Mouse (Mus musculus): ENCODE measurements around the gene Gm17542. TPM values are rescaled to one million over a fixed set of nuclear protein-coding genes. Genes with fewer than 3 reads are reported as not detected.
"Not testable (repeated sequence)": the region's sequence is repeated elsewhere in the genome, so short reads cannot be mapped to it uniquely, and the experiment has no call there.

Gm17542 gene
- polyA plus RNA-seq (2012; fragmentation: generic; extraction: Trizol) = not detected

- H3ac ChIP-seq (ENCODE audit: control insufficient read depth, insufficient read length); H3K27me3 ChIP-seq (ENCODE audit: control insufficient read depth, insufficient read depth, insufficient read length); H3K4me2 ChIP-seq (ENCODE audit: low read depth); H3K36me3 ChIP-seq (ENCODE audit: control insufficient read depth, insufficient read depth); H3K4me3 ChIP-seq; H3K79me2 ChIP-seq (ENCODE audit: control insufficient read depth, insufficient read depth): not testable (repeated sequence)
Observed at GRCm38 (mm10) chr10:58718110-58718509, at the start of gene Gm17542. Gene Gm17542, minus strand, starts transcription at chr10:58718210.

- Histone ChIP-seq H3K79me2 (ENCODE audit: control insufficient read depth, insufficient read depth) (no peaks in the 10 kb centered on the region), H3K36me3 (ENCODE audit: control insufficient read depth, insufficient read depth) (no peaks in the 10 kb centered on the region), H3K4me3 (no peak overlapping the region), H3ac (ENCODE audit: control insufficient read depth, insufficient read length) (no peak overlapping the region), H3K4me2 (ENCODE audit: low read depth) (no peak overlapping the region), H3K27me3 (ENCODE audit: control insufficient read depth, insufficient read depth, insufficient read length) (no peaks in the 10 kb centered on the region)
- no peak for TF ChIP-seq MYOD1 (IDR thresholded peaks at IDR 0.05; ENCODE audit: control insufficient read depth in 1 of 3, insufficient read length in 2 of 3, low read depth in 2 of 3)
- TF ChIP-seq CEBPB (IDR thresholded peaks at IDR 0.05; ENCODE audit: insufficient read depth, poor library complexity, severe bottlenecking) = no peak
- no peak for TF ChIP-seq USF1 (IDR thresholded peaks at IDR 0.05; ENCODE audit: low read depth)
- no peak for TF ChIP-seq MYOG (IDR thresholded peaks at IDR 0.05; ENCODE audit: control insufficient read depth in 1 of 3, insufficient read depth in 1 of 3, insufficient read length in 2 of 3, low read depth in 2 of 3)
- no peak for TF ChIP-seq E2F4 (IDR thresholded peaks at IDR 0.05; ENCODE audit: insufficient read depth)
- TF ChIP-seq POLR2A (IDR thresholded peaks at IDR 0.05; ENCODE audit: insufficient read length, low read depth) = no peak
- no peak for TF ChIP-seq POLR2AphosphoS2 (IDR thresholded peaks at IDR 0.05; ENCODE audit: insufficient read length, low read depth)
- no peak for TF ChIP-seq REST (IDR thresholded peaks at IDR 0.05; ENCODE audit: insufficient read depth, insufficient read length)
- no peak for TF ChIP-seq MAX (IDR thresholded peaks at IDR 0.05; ENCODE audit: low read depth)
- no peak for TF ChIP-seq TCF3 (IDR thresholded peaks at IDR 0.05; ENCODE audit: insufficient read length, low read depth)
- TF ChIP-seq SRF (IDR thresholded peaks at IDR 0.05; ENCODE audit: control insufficient read depth, insufficient read length, low read depth) = no peak
- no peak for TF ChIP-seq TCF12 (IDR thresholded peaks at IDR 0.05; ENCODE audit: insufficient read depth, poor library complexity, severe bottlenecking)
Observed at GRCm38 (mm10) chr10:58739779-58740178, 21.8 kb upstream of the Gm17542 start.

GRCm38 (mm10) chr10:58738152-58738551, 20.1 kb upstream of the Gm17542 start:
- no peaks in the 10 kb centered on the region for H3K27me3 ChIP-seq (ENCODE audit: control insufficient read depth, insufficient read depth, insufficient read length)
- no peak overlapping the region for H3K4me2 ChIP-seq (ENCODE audit: low read depth)
- H3ac ChIP-seq (ENCODE audit: control insufficient read depth, insufficient read length) = no peak overlapping the region
- TF ChIP-seq POLR2A (IDR thresholded peaks at IDR 0.05; ENCODE audit: insufficient read length, low read depth) (no peak), E2F4 (IDR thresholded peaks at IDR 0.05; ENCODE audit: insufficient read depth) (no peak), REST (IDR thresholded peaks at IDR 0.05; ENCODE audit: insufficient read depth, insufficient read length) (no peak), SRF (IDR thresholded peaks at IDR 0.05; ENCODE audit: control insufficient read depth, insufficient read length, low read depth) (no peak), TCF3 (IDR thresholded peaks at IDR 0.05; ENCODE audit: insufficient read length, low read depth) (no peak), USF1 (IDR thresholded peaks at IDR 0.05; ENCODE audit: low read depth) (no peak), CEBPB (IDR thresholded peaks at IDR 0.05; ENCODE audit: insufficient read depth, poor library complexity, severe bottlenecking) (no peak), MAX (IDR thresholded peaks at IDR 0.05; ENCODE audit: low read depth) (no peak), MYOG (IDR thresholded peaks at IDR 0.05; ENCODE audit: control insufficient read depth in 1 of 3, insufficient read depth in 1 of 3, insufficient read length in 2 of 3, low read depth in 2 of 3) (no peak), TCF12 (IDR thresholded peaks at IDR 0.05; ENCODE audit: insufficient read depth, poor library complexity, severe bottlenecking) (no peak), MYOD1 (IDR thresholded peaks at IDR 0.05; ENCODE audit: control insufficient read depth in 1 of 3, insufficient read length in 2 of 3, low read depth in 2 of 3) (no peak), POLR2AphosphoS2 (IDR thresholded peaks at IDR 0.05; ENCODE audit: insufficient read length, low read depth) (no peak)
- H3K79me2 ChIP-seq (ENCODE audit: control insufficient read depth, insufficient read depth) = no peaks in the 10 kb centered on the region
- no peaks in the 10 kb centered on the region for H3K36me3 ChIP-seq (ENCODE audit: control insufficient read depth, insufficient read depth)
- no peak overlapping the region for H3K4me3 ChIP-seq

- TF ChIP-seq CEBPB (IDR thresholded peaks at IDR 0.05; ENCODE audit: insufficient read depth, poor library complexity, severe bottlenecking) = no peak
- TF ChIP-seq USF1 (IDR thresholded peaks at IDR 0.05; ENCODE audit: low read depth) = no peak
- no peak for TF ChIP-seq TCF12 (IDR thresholded peaks at IDR 0.05; ENCODE audit: insufficient read depth, poor library complexity, severe bottlenecking)
- TF ChIP-seq MYOD1 (IDR thresholded peaks at IDR 0.05; ENCODE audit: control insufficient read depth in 1 of 3, insufficient read length in 2 of 3, low read depth in 2 of 3) = no peak
- TF ChIP-seq MYOG (IDR thresholded peaks at IDR 0.05; ENCODE audit: control insufficient read depth in 1 of 3, insufficient read depth in 1 of 3, insufficient read length in 2 of 3, low read depth in 2 of 3) = no peak
- TF ChIP-seq E2F4 (IDR thresholded peaks at IDR 0.05; ENCODE audit: insufficient read depth) = no peak
- TF ChIP-seq MAX (IDR thresholded peaks at IDR 0.05; ENCODE audit: low read depth) = no peak
- no peak for TF ChIP-seq TCF3 (IDR thresholded peaks at IDR 0.05; ENCODE audit: insufficient read length, low read depth)
- no peak for TF ChIP-seq POLR2AphosphoS2 (IDR thresholded peaks at IDR 0.05; ENCODE audit: insufficient read length, low read depth)
- no peak for TF ChIP-seq REST (IDR thresholded peaks at IDR 0.05; ENCODE audit: insufficient read depth, insufficient read length)
- no peak for TF ChIP-seq POLR2A (IDR thresholded peaks at IDR 0.05; ENCODE audit: insufficient read length, low read depth)
Observed at GRCm38 (mm10) chr10:58714789-58715148, 3.2 kb downstream of the Gm17542 start.

More at GRCm38 (mm10) chr10:58714789-58715148, 3.2 kb downstream of the Gm17542 start:
- Histone ChIP-seq H3K27me3 (ENCODE audit: control insufficient read depth, insufficient read depth, insufficient read length) (no peaks in the 10 kb centered on the region), H3K4me2 (ENCODE audit: low read depth) (no peak overlapping the region), H3K79me2 (ENCODE audit: control insufficient read depth, insufficient read depth) (no peaks in the 10 kb centered on the region), H3K4me3 (no peak overlapping the region), H3K36me3 (ENCODE audit: control insufficient read depth, insufficient read depth) (no peaks in the 10 kb centered on the region), H3ac (ENCODE audit: control insufficient read depth, insufficient read length) (no peak overlapping the region)
